Mouse (Mus musculus): ENCODE results near the gene Col25a1. TPM values are rescaled to one million over a fixed set of nuclear protein-coding genes. Genes with fewer than 3 reads are reported as not detected.

Col25a1 gene
- polyA plus RNA-seq, 2 experiments, result 0.94 to 1.1 TPM

GRCm38 (mm10) chr3:130380299-130380845 is 249.1 kb downstream of the Col25a1 start:
- no peak for DNase-seq (ENCODE audit: low read depth in 3 of 3, low spot score in 3 of 3)
- H3K4me2 ChIP-seq (ENCODE audit: low read depth), result no peak overlapping the region
- no peak overlapping the region for H3K4me3 ChIP-seq (ENCODE audit: insufficient read depth in 1 of 2, low read depth in 2 of 2, low read length in 2 of 2)
- no peaks in the 10 kb centered on the region for H3K9me3 ChIP-seq (ENCODE audit: control insufficient read depth, low read length)
- ATAC-seq (ENCODE audit: insufficient read depth), result no peak
- no peaks in the 10 kb centered on the region for H3K27me3 ChIP-seq (ENCODE audit: control insufficient read depth, insufficient read depth, low read length)
- no peaks in the 10 kb centered on the region for H3K4me1 ChIP-seq (replicated peaks; ENCODE audit: control insufficient read depth in 2 of 2, insufficient read depth in 2 of 2, low read length in 1 of 2)
- H3K9ac ChIP-seq (replicated peaks), result no peak overlapping the region
- no peaks in the 10 kb centered on the region for H3K36me3 ChIP-seq (replicated peaks; ENCODE audit: control insufficient read depth, insufficient read depth, low read depth)
- TF ChIP-seq CTCF (IDR thresholded peaks at IDR 0.05; ENCODE audit: low read depth) (no peak), EP300 (IDR thresholded peaks at IDR 0.05; ENCODE audit: low read depth) (no peak)
- 63% methylated on average over 5 of the region's 5 CpGs for WGBS (ENCODE audit: insufficient replicate concordance)
- H3K27ac ChIP-seq, result no peak overlapping the region

GRCm38 (mm10) chr3:130381691-130382090 is 250.4 kb downstream of the Col25a1 start:
- Histone ChIP-seq H3K4me1 (replicated peaks; ENCODE audit: control insufficient read depth in 2 of 2, insufficient read depth in 2 of 2, low read length in 1 of 2) (no peaks in the 10 kb centered on the region), H3K36me3 (replicated peaks; ENCODE audit: control insufficient read depth, insufficient read depth, low read depth) (no peaks in the 10 kb centered on the region), H3K4me3 (ENCODE audit: insufficient read depth in 1 of 2, low read depth in 2 of 2, low read length in 2 of 2) (no peak overlapping the region), H3K27me3 (ENCODE audit: control insufficient read depth, insufficient read depth, low read length) (no peaks in the 10 kb centered on the region), H3K4me2 (ENCODE audit: low read depth) (no peak overlapping the region), H3K9ac (replicated peaks) (no peak overlapping the region), H3K9me3 (ENCODE audit: control insufficient read depth, low read length) (no peaks in the 10 kb centered on the region), H3K27ac (no peak overlapping the region)
- no peak for ATAC-seq (ENCODE audit: insufficient read depth)
- WGBS (ENCODE audit: insufficient replicate concordance), result 68% methylated on average over 5 of the region's 5 CpGs
- no peak for DNase-seq (ENCODE audit: low read depth in 3 of 3, low spot score in 3 of 3)
- TF ChIP-seq CTCF (IDR thresholded peaks at IDR 0.05; ENCODE audit: low read depth), result no peak
- no peak for TF ChIP-seq EP300 (IDR thresholded peaks at IDR 0.05; ENCODE audit: low read depth)

GRCm38 (mm10) chr3:130385856-130386255 is 254.6 kb downstream of the Col25a1 start:
- no peak overlapping the region for H3K4me3 ChIP-seq (ENCODE audit: insufficient read depth in 1 of 2, low read depth in 2 of 2, low read length in 2 of 2)
- DNase-seq (ENCODE audit: low read depth in 3 of 3, low spot score in 3 of 3), result no peak
- H3K36me3 ChIP-seq (replicated peaks; ENCODE audit: control insufficient read depth, insufficient read depth, low read depth), result no peaks in the 10 kb centered on the region
- H3K9ac ChIP-seq (replicated peaks), result no peak overlapping the region
- no peaks in the 10 kb centered on the region for H3K9me3 ChIP-seq (ENCODE audit: control insufficient read depth, low read length)
- no peaks in the 10 kb centered on the region for H3K4me1 ChIP-seq (replicated peaks; ENCODE audit: control insufficient read depth in 2 of 2, insufficient read depth in 2 of 2, low read length in 1 of 2)
- ATAC-seq (ENCODE audit: insufficient read depth), result no peak
- H3K27me3 ChIP-seq (ENCODE audit: control insufficient read depth, insufficient read depth, low read length), result no peaks in the 10 kb centered on the region
- no peak overlapping the region for H3K27ac ChIP-seq
- TF ChIP-seq CTCF (IDR thresholded peaks at IDR 0.05; ENCODE audit: low read depth), result no peak
- TF ChIP-seq EP300 (IDR thresholded peaks at IDR 0.05; ENCODE audit: low read depth), result no peak
- H3K4me2 ChIP-seq (ENCODE audit: low read depth), result no peak overlapping the region
- 51% methylated on average over 4 of the region's 4 CpGs for WGBS (ENCODE audit: insufficient replicate concordance)

GRCm38 (mm10) chr3:130387156-130387555 is 255.9 kb downstream of the Col25a1 start:
- DNase-seq (ENCODE audit: low read depth in 3 of 3, low spot score in 3 of 3), result no peak
- Histone ChIP-seq H3K27me3 (ENCODE audit: control insufficient read depth, insufficient read depth, low read length) (no peaks in the 10 kb centered on the region), H3K4me2 (ENCODE audit: low read depth) (no peak overlapping the region), H3K27ac (no peak overlapping the region), H3K9ac (replicated peaks) (no peak overlapping the region), H3K36me3 (replicated peaks; ENCODE audit: control insufficient read depth, insufficient read depth, low read depth) (no peaks in the 10 kb centered on the region), H3K4me3 (ENCODE audit: insufficient read depth in 1 of 2, low read depth in 2 of 2, low read length in 2 of 2) (no peak overlapping the region), H3K4me1 (replicated peaks; ENCODE audit: control insufficient read depth in 2 of 2, insufficient read depth in 2 of 2, low read length in 1 of 2) (no peaks in the 10 kb centered on the region), H3K9me3 (ENCODE audit: control insufficient read depth, low read length) (no peaks in the 10 kb centered on the region)
- no peak for TF ChIP-seq EP300 (IDR thresholded peaks at IDR 0.05; ENCODE audit: low read depth)
- TF ChIP-seq CTCF (IDR thresholded peaks at IDR 0.05; ENCODE audit: low read depth), result no peak
- ATAC-seq (ENCODE audit: insufficient read depth), result no peak
- WGBS (ENCODE audit: insufficient replicate concordance), result 68% methylated on average over 4 of the region's 4 CpGs

- H3K4me2 ChIP-seq (ENCODE audit: low read depth), result no peak overlapping the region
- no peaks in the 10 kb centered on the region for H3K9me3 ChIP-seq (ENCODE audit: control insufficient read depth, low read length)
- no peaks in the 10 kb centered on the region for H3K4me1 ChIP-seq (replicated peaks; ENCODE audit: control insufficient read depth in 2 of 2, insufficient read depth in 2 of 2, low read length in 1 of 2)
- DNase-seq (ENCODE audit: low read depth in 3 of 3, low spot score in 3 of 3) (no peak), ATAC-seq (ENCODE audit: insufficient read depth) (no peak)
- TF ChIP-seq CTCF (IDR thresholded peaks at IDR 0.05; ENCODE audit: low read depth) (no peak), EP300 (IDR thresholded peaks at IDR 0.05; ENCODE audit: low read depth) (no peak)
- H3K9ac ChIP-seq (replicated peaks), result no peak overlapping the region
- H3K27ac ChIP-seq, result no peak overlapping the region
- 68% methylated on average over 14 of the region's 14 CpGs for WGBS (ENCODE audit: insufficient replicate concordance)
- no peaks in the 10 kb centered on the region for H3K27me3 ChIP-seq (ENCODE audit: control insufficient read depth, insufficient read depth, low read length)
- no peaks in the 10 kb centered on the region for H3K36me3 ChIP-seq (replicated peaks; ENCODE audit: control insufficient read depth, insufficient read depth, low read depth)
- no peak overlapping the region for H3K4me3 ChIP-seq (ENCODE audit: insufficient read depth in 1 of 2, low read depth in 2 of 2, low read length in 2 of 2)
Measured at GRCm38 (mm10) chr3:130389261-130389975, 258.1 kb downstream of the Col25a1 start.

Data from liver, embryonic 14.5 days (tissue).